Mouse (Mus musculus): Measurements from ENCODE around the gene Stk38l.

DNA sequence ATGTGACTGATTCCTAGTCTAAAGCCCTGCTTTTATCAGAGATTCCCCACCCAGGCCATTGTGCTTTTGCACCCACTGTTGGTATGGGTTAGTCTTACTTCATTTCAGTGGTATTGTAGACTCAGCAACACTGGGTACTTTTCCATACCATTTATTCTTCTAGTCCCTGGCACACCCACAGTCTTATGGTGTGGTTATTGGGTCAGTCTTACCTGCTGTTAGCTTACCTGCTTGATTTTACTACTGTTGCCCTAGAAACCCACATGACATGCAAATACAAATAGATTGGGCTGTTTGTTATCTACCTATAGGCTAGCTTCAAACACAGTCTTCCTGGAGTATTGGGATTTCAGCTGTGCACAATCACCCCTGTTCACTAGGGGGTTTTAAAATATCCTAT is 22.3 kb downstream of the Stk38l start:
- no peak for TF ChIP-seq EP300 (IDR thresholded peaks at IDR 0.05; ENCODE audit: low read depth)
- TF ChIP-seq CTCF (IDR thresholded peaks at IDR 0.05; ENCODE audit: low read depth): no peak
